Comparison of ENCODE assay signal across 11 mouse cellular contexts in genomic region chr10:39559321-39559720, GRCm38 (mm10). TPM values are rescaled to one million over a fixed set of nuclear protein-coding genes. Genes with fewer than 3 reads are reported as not detected.
DNase-seq lines count a peak whose midpoint lies in the region; ATAC-seq and TF ChIP-seq lines count a peak whose summit lies in the region.
"Had no signal": no experiment of that assay in that cellular context is flagged by ENCODE, and none has a peak within 500 bp of the region (broad histone marks: within the 10 kb centered on the region; RNA-seq: fewer than 3 reads in every experiment).

No protein-coding gene starts in this region.

- intact Hi-C loops in gastrocnemius, postnatal 36 days (cut with DNase I), result loop anchor here (5.0 kb wide), 1 partner anchor 173 kb away; the partner anchor contains the start of gene Rev3l

- H3K9ac ChIP-seq in forebrain, postnatal 0 days, result no peak overlapping the region
- no peak overlapping the region for H3K9ac ChIP-seq in kidney, embryonic 15.5 days
- no peak overlapping the region for H3K9ac ChIP-seq in forebrain, embryonic 15.5 days (replicated peaks)
- H3K9ac ChIP-seq in midbrain, embryonic 15.5 days, result no peak overlapping the region
- H3K9ac ChIP-seq: neural tube, embryonic 12.5 days had no signal

- H3K4me2 ChIP-seq in forebrain, postnatal 0 days (ENCODE audit: low read depth), result no peak overlapping the region
- no peak overlapping the region for H3K4me2 ChIP-seq in kidney, embryonic 15.5 days
- H3K4me2 ChIP-seq in forebrain, embryonic 15.5 days (replicated peaks), result no peak overlapping the region
- H3K4me2 ChIP-seq in midbrain, embryonic 15.5 days, result no peak overlapping the region
- H3K4me2 ChIP-seq: neural tube, embryonic 12.5 days had no signal

- H3K4me3 ChIP-seq in forebrain, embryonic 10.5 days, result no peak overlapping the region
- no peak overlapping the region for H3K4me3 ChIP-seq in forebrain, postnatal 0 days (ENCODE audit: low read depth, low read length)
- H3K4me3 ChIP-seq in kidney, embryonic 15.5 days (replicated peaks), result no peak overlapping the region
- no peak overlapping the region for H3K4me3 ChIP-seq in forebrain, embryonic 15.5 days
- H3K4me3 ChIP-seq in midbrain, embryonic 15.5 days, result no peak overlapping the region
- H3K4me3 ChIP-seq: neural tube, embryonic 12.5 days had no signal

- H3K27ac ChIP-seq in forebrain, embryonic 10.5 days, result peak overlapping the region; percentile 44; the same call in 1 of the 2 replicates
- H3K27ac ChIP-seq in forebrain, postnatal 0 days (ENCODE audit: low read depth, low read length), result no peak overlapping the region
- H3K27ac ChIP-seq in kidney, embryonic 15.5 days, result peak overlapping the region; percentile 92
- H3K27ac ChIP-seq in forebrain, embryonic 15.5 days (replicated peaks), result peak overlapping the region; percentile 47; the same call in 1 of the 2 replicates
- peak overlapping the region; percentile 74 for H3K27ac ChIP-seq in midbrain, embryonic 15.5 days
- H3K27ac ChIP-seq: macrophage; neural tube, embryonic 12.5 days had no signal

- peaks cover 91% of the 10 kb centered on the region for H3K4me1 ChIP-seq in forebrain, embryonic 10.5 days
- H3K4me1 ChIP-seq in forebrain, postnatal 0 days (ENCODE audit: insufficient read depth), result no peaks in the 10 kb centered on the region
- H3K4me1 ChIP-seq in kidney, embryonic 15.5 days, result peaks cover 97% of the 10 kb centered on the region
- peaks cover 34% of the 10 kb centered on the region for H3K4me1 ChIP-seq in forebrain, embryonic 15.5 days
- H3K4me1 ChIP-seq in midbrain, embryonic 15.5 days, result peaks cover 48% of the 10 kb centered on the region

- 86% methylated on average over 3 of the region's 3 CpGs for WGBS in forebrain, embryonic 10.5 days
- WGBS in forebrain, postnatal 0 days, result 75% methylated on average over 3 of the region's 3 CpGs
- WGBS in kidney, embryonic 15.5 days, result 53% methylated on average over 3 of the region's 3 CpGs
- WGBS in forebrain, embryonic 15.5 days, result 84% methylated on average over 3 of the region's 3 CpGs
- WGBS in midbrain, embryonic 15.5 days, result 83% methylated on average over 3 of the region's 3 CpGs

- ATAC-seq in forebrain, postnatal 0 days, result no peak
- no peak for ATAC-seq in kidney, embryonic 15.5 days (replicated peaks; ENCODE audit: low FRiP score)
- ATAC-seq in forebrain, embryonic 15.5 days (replicated peaks), result no peak
- no peak for ATAC-seq in midbrain, embryonic 15.5 days (replicated peaks)

- no peak for TF ChIP-seq CTCF in forebrain, postnatal 0 days (IDR thresholded peaks at IDR 0.05; ENCODE audit: low read depth)

- DNase-seq in forebrain, embryonic 10.5 days (ENCODE audit: extremely low spot score, low spot score), result no peak
- DNase-seq in forebrain, postnatal 0 days, result no peak
- no peak for DNase-seq in kidney, postnatal 25 days
- no peak for DNase-seq in layer of hippocampus, adult 11-12 months (ENCODE audit: low spot score)
- DNase-seq in gastrocnemius, postnatal 36 days, result no peak
- DNase-seq: thymus, adult 2 months had no signal

- H3K9me3 ChIP-seq in forebrain, embryonic 10.5 days, result no peaks in the 10 kb centered on the region
- H3K9me3 ChIP-seq in forebrain, postnatal 0 days (ENCODE audit: low read length), result no peaks in the 10 kb centered on the region
- H3K9me3 ChIP-seq in kidney, embryonic 15.5 days (replicated peaks), result no peaks in the 10 kb centered on the region
- no peaks in the 10 kb centered on the region for H3K9me3 ChIP-seq in forebrain, embryonic 15.5 days
- H3K9me3 ChIP-seq in midbrain, embryonic 15.5 days, result no peaks in the 10 kb centered on the region
- H3K9me3 ChIP-seq: neural tube, embryonic 12.5 days had no signal

- no peaks in the 10 kb centered on the region for H3K27me3 ChIP-seq in forebrain, embryonic 10.5 days (ENCODE audit: poor library complexity, severe bottlenecking)
- H3K27me3 ChIP-seq in forebrain, postnatal 0 days (ENCODE audit: insufficient read depth, low read length), result no peaks in the 10 kb centered on the region
- no peaks in the 10 kb centered on the region for H3K27me3 ChIP-seq in kidney, embryonic 15.5 days
- H3K27me3 ChIP-seq in forebrain, embryonic 15.5 days, result no peaks in the 10 kb centered on the region
- H3K27me3 ChIP-seq in midbrain, embryonic 15.5 days (replicated peaks), result no peaks in the 10 kb centered on the region
- H3K27me3 ChIP-seq: neural tube, embryonic 12.5 days had no signal

- peaks cover 16% of the 10 kb centered on the region for H3K36me3 ChIP-seq in forebrain, embryonic 10.5 days (replicated peaks)
- peaks cover 21% of the 10 kb centered on the region for H3K36me3 ChIP-seq in forebrain, postnatal 0 days (ENCODE audit: insufficient read depth)
- no peaks in the 10 kb centered on the region; the same call in 1 of the 2 replicates for H3K36me3 ChIP-seq in kidney, embryonic 15.5 days
- H3K36me3 ChIP-seq in forebrain, embryonic 15.5 days, result peaks cover under 1% of the 10 kb centered on the region; the same call in 1 of the 2 replicates
- H3K36me3 ChIP-seq in midbrain, embryonic 15.5 days (replicated peaks), result no peaks in the 10 kb centered on the region

RNA-seq across cellular contexts. Expression of gene Traf3ip2, which starts 53.4 kb away (rescaled TPM):
- 10.3 and 11.7 TPM in 2 replicates for polyA plus RNA-seq in forebrain, embryonic 10.5 days (2016; fragmentation: Nextera tagmentation; extraction: Ambion mirVana)
- total RNA-seq in forebrain, postnatal 0 days (2014; rRNA removed), result 0.24 and 0.77 TPM in 2 replicates
- polyA plus RNA-seq in forebrain, postnatal 0 days (2015; fragmentation: Nextera tagmentation; extraction: Ambion mirVana), result 4.8 and 6.0 TPM in 2 replicates
- polyA plus RNA-seq in kidney, embryonic 15.5 days (2015; fragmentation: Nextera tagmentation; extraction: Ambion mirVana), result 15.9 and 18.5 TPM in 2 replicates
- polyA plus RNA-seq in forebrain, embryonic 15.5 days (2015; fragmentation: Nextera tagmentation; extraction: Ambion mirVana), result 4.5 and 5.0 TPM in 2 replicates
- 5.9 and 7.0 TPM in 2 replicates for polyA plus RNA-seq in midbrain, embryonic 15.5 days (2015; fragmentation: Nextera tagmentation; extraction: Ambion mirVana)
- total RNA-seq in gastrocnemius, postnatal 36 days (2021), result 1 to 10 TPM; 4.9 to 5.1 TPM
